Mouse (Mus musculus): Measurements from ENCODE around the gene Fkbp3. TPM values are rescaled to one million over a fixed set of nuclear protein-coding genes. Genes with fewer than 3 reads are reported as not detected.
A peak's percentile ranks its signal among the peaks of the same experiment; 100 is the strongest.

Fkbp3 gene
- polyA plus RNA-seq, 1 experiment from 2014 or later: 146 TPM

GRCm38 (mm10) chr12:65074651-65075050, 844 bp upstream of the Fkbp3 start:
- CTCF ChIA-PET: no interaction called here
- TF ChIP-seq CTCF (IDR thresholded peaks at IDR 0.05): no peak
- H3K27me3 ChIP-seq: no peaks in the 10 kb centered on the region
- in situ Hi-C loops (cut with MboI; ENCODE audit: low pct_unique_long_range_greater_than_20kb): no loop called here
- POLR2A ChIA-PET: no interaction called here
- ATAC-seq: no peak
- no peak for DNase-seq (ENCODE audit: low read depth, low spot score)

DNA sequence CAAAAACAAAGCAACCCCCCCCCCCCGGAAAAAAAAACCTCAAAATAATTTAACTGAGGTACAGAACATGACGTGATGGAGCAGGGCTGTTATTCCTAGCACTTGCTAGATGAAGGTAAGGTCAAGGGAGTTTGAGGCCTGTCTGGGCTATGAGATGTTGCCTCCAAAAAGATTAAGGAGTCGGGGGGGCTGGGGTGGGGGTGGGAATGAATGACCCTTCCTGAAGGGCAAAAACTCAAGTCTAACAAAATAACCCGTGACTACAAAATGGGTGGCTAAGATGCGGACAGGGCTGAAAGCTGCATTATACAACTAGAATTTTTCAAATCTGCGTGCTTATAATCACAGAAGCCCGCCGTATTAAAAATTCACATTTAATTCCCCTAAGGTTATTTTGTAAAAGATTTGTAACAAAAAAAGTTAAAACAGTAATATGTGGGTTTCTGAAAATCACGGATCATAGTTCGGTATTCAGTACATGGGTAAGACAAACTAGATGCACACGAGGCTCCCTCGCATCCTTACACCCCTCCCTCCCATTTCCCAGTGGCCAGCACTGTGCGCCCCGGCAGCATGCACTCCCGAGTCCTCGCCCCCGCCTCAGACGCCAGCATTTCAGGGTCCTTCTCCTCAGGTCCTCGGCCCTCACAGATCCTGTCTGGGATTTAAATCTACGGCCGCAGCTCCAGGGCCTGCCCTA, 746 bp downstream of the Fkbp3 start:
- no peaks in the 10 kb centered on the region for H3K27me3 ChIP-seq
- ChIA-PET CTCF (interaction anchor here (0.7 kb wide), 1 partner anchor 99 kb away, joined by 3 read pairs; the partner anchor contains the start of gene Mis18bp1), POLR2A (no interaction called here)
- DNase-seq (ENCODE audit: low read depth, low spot score) (no peak), ATAC-seq (peak; percentile 25)
- no peak for TF ChIP-seq CTCF (IDR thresholded peaks at IDR 0.05)
- in situ Hi-C loops (cut with MboI; ENCODE audit: low pct_unique_long_range_greater_than_20kb): no loop called here

DNA sequence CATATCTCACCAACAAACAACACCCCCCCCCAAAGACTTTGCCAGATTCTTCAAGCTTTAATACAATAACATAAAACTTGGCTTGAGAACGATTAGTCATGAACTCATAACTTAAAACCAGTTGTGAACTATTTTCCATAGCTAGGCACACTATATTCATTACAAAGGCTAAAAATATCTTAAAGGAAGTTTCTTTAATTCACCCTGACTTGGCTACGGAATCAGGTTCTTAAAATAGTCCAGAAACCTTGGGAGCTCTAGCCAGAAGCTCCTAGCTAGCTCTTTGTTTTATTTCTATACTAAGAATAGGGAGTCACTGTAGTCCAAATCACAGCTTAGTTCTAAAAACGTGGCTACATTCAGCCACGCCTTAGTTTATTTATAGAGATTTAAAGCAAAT, 5.4 kb downstream of the Fkbp3 start:
- CTCF ChIA-PET: interaction anchor here (1.3 kb wide), 1 partner anchor 9 kb away, joined by 4 read pairs; no protein-coding TSS in a partner anchor
- TF ChIP-seq CTCF (IDR thresholded peaks at IDR 0.05): no peak
- ATAC-seq: no peak
- POLR2A ChIA-PET: interaction anchor here (1.2 kb wide), 1 partner anchor 14 kb away, joined by 3 read pairs; no protein-coding TSS in a partner anchor
- in situ Hi-C loops (cut with MboI; ENCODE audit: low pct_unique_long_range_greater_than_20kb): no loop called here
- DNase-seq (ENCODE audit: low read depth, low spot score): no peak
- no peaks in the 10 kb centered on the region for H3K27me3 ChIP-seq

DNA sequence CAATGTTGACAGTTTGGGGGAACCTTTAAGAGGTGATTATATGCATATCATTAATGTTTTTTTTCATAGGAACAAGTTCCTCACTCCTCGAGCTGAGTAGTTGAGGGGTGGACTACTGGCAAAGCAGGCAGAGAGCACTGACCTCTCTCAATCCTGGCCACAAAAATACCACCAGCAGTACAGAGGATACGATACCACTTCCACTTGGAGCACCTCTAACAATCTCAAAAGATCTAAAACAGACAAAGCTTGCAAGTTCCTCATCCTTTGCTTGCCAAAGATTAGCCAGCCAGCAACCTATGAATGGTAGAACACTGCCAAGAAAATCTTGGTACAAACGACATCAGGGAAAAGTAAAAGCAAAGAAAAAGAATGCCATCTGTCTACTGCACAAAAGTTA, 7.6 kb downstream of the Fkbp3 start:
- CTCF ChIA-PET: no interaction called here
- H3K27me3 ChIP-seq: no peaks in the 10 kb centered on the region
- in situ Hi-C loops (cut with MboI; ENCODE audit: low pct_unique_long_range_greater_than_20kb): no loop called here
- DNase-seq (ENCODE audit: low read depth, low spot score) (no peak), ATAC-seq (no peak)
- POLR2A ChIA-PET: interaction anchor here (0.5 kb wide), 1 partner anchor 12 kb away, joined by 3 read pairs; no protein-coding TSS in a partner anchor
- no peak for TF ChIP-seq CTCF (IDR thresholded peaks at IDR 0.05)

- in situ Hi-C loops (cut with MboI; ENCODE audit: low pct_unique_long_range_greater_than_20kb): no loop called here
- H3K27me3 ChIP-seq: no peaks in the 10 kb centered on the region
- POLR2A ChIA-PET: no interaction called here
- CTCF ChIA-PET: no interaction called here
- ATAC-seq (no peak), DNase-seq (ENCODE audit: low read depth, low spot score) (no peak)
- no peak for TF ChIP-seq CTCF (IDR thresholded peaks at IDR 0.05)
Observed at GRCm38 (mm10) chr12:65065241-65065640, 8.6 kb downstream of the Fkbp3 start.

GRCm38 (mm10) chr12:65061082-65061481, 12.7 kb downstream of the Fkbp3 start:
- TF ChIP-seq CTCF (IDR thresholded peaks at IDR 0.05): no peak
- no peaks in the 10 kb centered on the region for H3K27me3 ChIP-seq
- in situ Hi-C loops (cut with MboI; ENCODE audit: low pct_unique_long_range_greater_than_20kb): no loop called here
- ATAC-seq (no peak), DNase-seq (ENCODE audit: low read depth, low spot score) (no peak)
- POLR2A ChIA-PET: interaction anchor here (1.3 kb wide), 1 partner anchor 10 kb away, joined by 3 read pairs; no protein-coding TSS in a partner anchor
- CTCF ChIA-PET: interaction anchor here (0.9 to 1.4 kb wide), 2 partner anchors 9 to 11 kb away, joined by 3 to 4 read pairs; no protein-coding TSS in a partner anchor

DNA sequence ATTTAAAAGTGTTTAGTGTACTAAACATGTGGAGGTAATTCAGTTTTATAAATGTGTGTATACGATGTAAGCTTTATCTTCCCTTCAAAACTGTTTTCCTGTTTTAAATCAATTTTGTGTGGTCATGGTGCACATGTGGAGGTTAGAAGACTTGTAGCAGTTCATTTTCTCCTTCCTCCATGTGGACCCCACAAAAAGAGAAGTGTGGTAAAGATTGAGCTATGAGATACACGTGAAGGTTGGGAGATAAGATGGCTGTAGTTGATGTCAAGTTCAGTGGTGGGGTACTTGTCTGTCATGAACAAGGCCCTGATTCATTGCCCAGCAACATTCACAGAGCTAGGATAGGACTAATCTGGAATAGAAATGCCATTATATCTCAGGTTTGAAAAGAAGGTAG, 15.6 kb downstream of the Fkbp3 start:
- CTCF ChIA-PET: interaction anchor here (1.2 kb wide), 2 partner anchors 12 to 17 kb away, joined by 3 to 4 read pairs; no protein-coding TSS in a partner anchor
- POLR2A ChIA-PET: interaction anchor here (1.6 kb wide), 1 partner anchor 22 kb away, joined by 4 read pairs; the partner anchor contains the start of gene Prpf39
- DNase-seq (ENCODE audit: low read depth, low spot score) (no peak), ATAC-seq (no peak)
- no peak for TF ChIP-seq CTCF (IDR thresholded peaks at IDR 0.05)
- H3K27me3 ChIP-seq: no peaks in the 10 kb centered on the region
- in situ Hi-C loops (cut with MboI; ENCODE audit: low pct_unique_long_range_greater_than_20kb): no loop called here

GRCm38 (mm10) chr12:65048799-65049198, 25.0 kb downstream of the Fkbp3 start:
- no peak for DNase-seq (ENCODE audit: low read depth, low spot score)
- ChIA-PET POLR2A (no interaction called here), CTCF (no interaction called here)
- in situ Hi-C loops (cut with MboI; ENCODE audit: low pct_unique_long_range_greater_than_20kb): no loop called here
- ATAC-seq: no peak
- H3K27me3 ChIP-seq: no peaks in the 10 kb centered on the region
- TF ChIP-seq CTCF (IDR thresholded peaks at IDR 0.05): no peak

- POLR2A ChIA-PET: interaction anchor here (1.4 kb wide), 1 partner anchor 21 kb away, joined by 4 read pairs; no protein-coding TSS in a partner anchor
- in situ Hi-C loops (cut with MboI; ENCODE audit: low pct_unique_long_range_greater_than_20kb): no loop called here
- CTCF ChIA-PET: no interaction called here
- TF ChIP-seq CTCF (IDR thresholded peaks at IDR 0.05): no peak
- DNase-seq (ENCODE audit: low read depth, low spot score): peak; percentile 60
- H3K27me3 ChIP-seq: no peaks in the 10 kb centered on the region
- peak; percentile 72 for ATAC-seq
Observed at GRCm38 (mm10) chr12:65037546-65037937, 36.3 kb downstream of the Fkbp3 start.

DNA sequence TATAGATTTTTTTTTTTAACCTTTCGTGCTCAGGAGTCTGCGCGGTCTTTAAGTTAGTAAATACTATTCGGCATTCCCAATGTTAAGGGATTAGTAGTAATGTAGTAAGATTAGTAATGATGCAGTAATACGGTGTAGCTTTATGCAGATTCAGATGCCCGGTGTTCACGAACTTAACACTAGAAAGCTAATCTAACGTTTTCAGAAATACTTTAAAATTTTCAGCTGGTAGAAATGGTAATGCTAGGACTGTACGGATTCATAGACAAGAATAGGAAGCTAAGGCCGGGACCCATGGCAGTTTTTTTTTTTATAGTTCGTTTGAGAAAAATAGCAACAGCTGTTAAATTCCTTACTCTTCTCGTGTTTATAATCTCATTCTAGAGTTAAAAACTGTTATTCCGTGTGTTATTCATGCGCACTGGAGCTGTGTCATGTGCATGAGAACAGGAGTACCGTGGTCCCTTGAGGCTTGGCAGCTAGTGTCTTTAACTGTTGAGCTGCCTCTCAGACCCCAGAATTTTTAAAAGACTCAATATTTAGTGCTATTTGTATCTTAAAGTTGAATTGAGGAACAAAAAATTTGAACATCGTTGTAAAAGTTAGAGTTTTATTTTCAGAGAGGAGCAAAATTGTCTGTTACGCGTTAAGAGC, 36.8 kb downstream of the Fkbp3 start:
- ChIA-PET CTCF (no interaction called here), POLR2A (interaction anchor here (1.4 kb wide), 1 partner anchor 21 kb away, joined by 4 read pairs; no protein-coding TSS in a partner anchor)
- in situ Hi-C loops (cut with MboI; ENCODE audit: low pct_unique_long_range_greater_than_20kb): no loop called here
- DNase-seq (ENCODE audit: low read depth, low spot score) (no peak), ATAC-seq (no peak)
- H3K27me3 ChIP-seq: no peaks in the 10 kb centered on the region
- TF ChIP-seq CTCF (IDR thresholded peaks at IDR 0.05): no peak
